In genomic region chr16:11517385-11517784, GRCm38 (mm10) we compare ENCODE assay signal across 24 mouse cellular contexts.
"Had no signal": no experiment of that assay in that cellular context is flagged by ENCODE, and none has a peak within 500 bp of the region (broad histone marks: within the 10 kb centered on the region; RNA-seq: fewer than 3 reads in every experiment).

No protein-coding gene starts in this region.

- H3K27ac ChIP-seq: heart, embryonic 13.5 days; heart, embryonic 15.5 days; hindbrain, embryonic 13.5 days; hindbrain, embryonic 15.5 days; hindbrain, postnatal 0 days; kidney, embryonic 15.5 days; kidney, postnatal 0 days; left cerebral cortex, adult 2 months; limb, embryonic 10.5 days; limb, embryonic 12.5 days; liver, embryonic 13.5 days; liver, embryonic 15.5 days had no signal

- ATAC-seq: hindbrain, postnatal 0 days; liver, postnatal 0 days had no signal

- H3K4me3 ChIP-seq: heart, embryonic 13.5 days; heart, embryonic 15.5 days; hindbrain, embryonic 13.5 days; hindbrain, embryonic 15.5 days; kidney, embryonic 15.5 days; left cerebral cortex, adult 2 months; limb, embryonic 10.5 days; limb, embryonic 12.5 days; liver, embryonic 13.5 days; liver, embryonic 15.5 days had no signal

- H3K27me3 ChIP-seq: heart, embryonic 13.5 days; heart, embryonic 15.5 days; hindbrain, embryonic 13.5 days; hindbrain, embryonic 15.5 days; kidney, embryonic 15.5 days; limb, embryonic 12.5 days; liver, embryonic 13.5 days; liver, embryonic 15.5 days had no signal

- H3K9ac ChIP-seq: heart, embryonic 13.5 days; heart, embryonic 15.5 days; hindbrain, embryonic 13.5 days; hindbrain, embryonic 15.5 days; kidney, embryonic 15.5 days; limb, embryonic 12.5 days; liver, embryonic 13.5 days; liver, embryonic 15.5 days; liver, postnatal 0 days had no signal

- H3K4me2 ChIP-seq: heart, embryonic 11.5 days; heart, embryonic 13.5 days; heart, embryonic 15.5 days; hindbrain, embryonic 13.5 days; hindbrain, embryonic 15.5 days; kidney, embryonic 15.5 days; limb, embryonic 12.5 days; liver, embryonic 11.5 days; liver, embryonic 13.5 days; liver, embryonic 15.5 days had no signal

- H3K36me3 ChIP-seq: heart, embryonic 15.5 days; liver, embryonic 13.5 days; liver, embryonic 15.5 days had no signal

- H3K9me3 ChIP-seq: heart, embryonic 13.5 days; heart, embryonic 15.5 days; hindbrain, embryonic 13.5 days; hindbrain, embryonic 15.5 days; kidney, embryonic 15.5 days; limb, embryonic 10.5 days; limb, embryonic 12.5 days; liver, embryonic 13.5 days; liver, embryonic 15.5 days had no signal

- H3K4me1 ChIP-seq: heart, embryonic 15.5 days; hindbrain, embryonic 13.5 days; hindbrain, embryonic 15.5 days; kidney, embryonic 15.5 days; limb, embryonic 12.5 days; liver, embryonic 15.5 days had no signal

- DNase-seq: gastrocnemius, postnatal 10 days; gastrocnemius, postnatal 36 days; heart, postnatal 10 days; kidney, adult 11 months; kidney, adult 2 months; kidney, adult 9 months; kidney, postnatal 14 days; kidney, postnatal 36 days; liver; liver, embryonic 13.5 days; liver, postnatal 0 days had no signal
